Mouse (Mus musculus) intestine, embryonic 16.5 days (tissue): Measurements from ENCODE around the gene Dop1b. TPM values are rescaled to one million over a fixed set of nuclear protein-coding genes. Genes with fewer than 3 reads are reported as not detected.
A peak's percentile ranks its signal among the peaks of the same experiment; 100 is the strongest.

ENCODE experiments used
- ATAC-seq: fragments of 200-750 bp; cut with Nextera tagmentation; 2 replicates; pipeline ENCODE4 v1.8.0; 2017; ENCODE audit warnings: moderate TSS enrichment, moderate library complexity
- H3K27ac ChIP-seq: fragments of 300-500 bp; sonication (generic); 2 replicates; pipeline ENCODE4 v1.5.1; 2014; ENCODE audit warnings: mild to moderate bottlenecking, low read length
- H3K27me3 ChIP-seq: fragments of 300-500 bp; sonication (generic); replicated peaks from 2 replicates; pipeline ENCODE4 v1.6.1; 2014; ENCODE audit warnings: low read length, control low read depth, mixed read lengths; ENCODE audit not compliant: control insufficient read depth, insufficient read depth
- H3K36me3 ChIP-seq: fragments of 300-500 bp; sonication (generic); 2 replicates; pipeline ENCODE4 v1.6.1; 2014; ENCODE audit warnings: low read length, control low read depth; ENCODE audit not compliant: control insufficient read depth, insufficient read depth
- H3K4me1 ChIP-seq: fragments of 300-500 bp; sonication (generic); 2 replicates; pipeline ENCODE4 v1.6.1; 2014; ENCODE audit warnings: low read length, control low read depth, mixed read lengths; ENCODE audit not compliant: control insufficient read depth, insufficient read depth
- H3K4me2 ChIP-seq: fragments of 300-500 bp; sonication (generic); 2 replicates; pipeline ENCODE4 v1.6.1; 2014; ENCODE audit warnings: low read depth, low read length, control low read depth
- H3K4me3 ChIP-seq: fragments of 300-500 bp; sonication (generic); 2 replicates; pipeline ENCODE4 v1.5.1; 2014; ENCODE audit warnings: mild to moderate bottlenecking, low read length
- H3K9ac ChIP-seq: fragments of 300-500 bp; sonication (generic); 2 replicates; pipeline ENCODE4 v1.6.1; 2014; ENCODE audit warnings: low read depth, low read length
- H3K9me3 ChIP-seq: fragments of 300-500 bp; sonication (generic); 2 replicates; pipeline ENCODE4 v1.6.1; 2016; ENCODE audit warnings: low read length, control low read depth; ENCODE audit not compliant: control insufficient read depth
- WGBS: fragments of 180-500 bp; shearing (Covaris S2); extraction: QIAGEN DNeasy Blood & Tissue Kit; methylation state at CpG from one replicate; pipeline ENCODE4 v1.1.7; 2014; 5-methylcytosine and 5-hydroxymethylcytosine counted together
- polyA plus RNA-seq: library from polyadenylated mRNA; unstranded; fragments of >200 nt; fragmentation: Nextera tagmentation; extraction: Ambion mirVana; gene quantifications from 2 replicates; pipeline ENCODE4 v1.2.1, GENCODE M21; 2015

The Dop1b gene
- polyA plus RNA-seq, 1 experiment from 2014 or later: 14.4 TPM

DNA sequence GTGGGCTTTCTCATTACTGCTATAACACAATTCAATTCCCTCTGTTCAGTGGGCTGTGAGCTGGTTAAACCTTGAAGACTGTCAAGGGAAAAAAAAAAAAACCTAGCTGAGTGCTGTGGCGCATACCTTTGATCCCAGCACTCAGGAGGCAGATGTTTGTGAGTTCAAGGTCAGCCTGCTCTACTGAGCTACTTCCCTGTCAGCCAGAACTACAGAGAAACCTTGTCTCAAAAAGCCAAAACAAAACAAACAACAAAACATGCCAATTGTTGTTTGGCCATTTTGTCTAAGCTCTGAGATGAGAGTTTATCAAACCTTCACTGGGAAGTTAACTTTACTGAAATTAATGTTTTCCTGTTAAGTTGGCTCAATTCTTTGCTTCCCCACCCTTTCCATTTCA lies 2.5 kb upstream of the Dop1b start:
- no peaks in the 10 kb centered on the region for H3K9me3 ChIP-seq
- no peak overlapping the region for H3K27ac ChIP-seq
- no peak overlapping the region for H3K9ac ChIP-seq
- ATAC-seq: no peak
- no peaks in the 10 kb centered on the region for H3K36me3 ChIP-seq
- 74% methylated on average over 1 of the region's 1 CpGs for WGBS
- H3K4me2 ChIP-seq: no peak overlapping the region
- peaks cover 1% of the 10 kb centered on the region; the same call in 1 of the 2 replicates for H3K4me1 ChIP-seq
- no peak overlapping the region for H3K4me3 ChIP-seq
- H3K27me3 ChIP-seq: no peaks in the 10 kb centered on the region

DNA sequence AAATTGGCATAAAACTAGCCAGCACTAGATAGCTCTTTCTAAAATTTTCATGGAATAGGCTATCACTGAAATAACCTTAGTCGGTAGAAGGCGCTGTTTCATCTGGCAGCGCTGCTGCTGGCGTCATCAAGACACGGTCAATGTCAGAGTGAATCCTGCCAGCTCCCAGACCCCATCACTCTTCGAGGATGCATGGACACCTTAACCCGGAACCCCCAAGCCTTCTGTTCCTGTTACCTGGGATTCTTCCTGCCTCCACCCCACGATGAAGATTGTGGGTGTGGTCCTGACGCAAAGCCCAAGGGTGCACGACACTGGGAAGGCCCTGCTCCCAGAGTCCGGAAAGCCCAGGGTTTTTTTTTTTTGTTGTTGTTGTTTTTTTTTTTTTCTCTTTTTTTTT lies 780 bp upstream of the Dop1b start:
- Histone ChIP-seq H3K9ac (peak overlapping the region; percentile 53; the same call in 1 of the 2 replicates), H3K27ac (peak overlapping the region; percentile 73; the same call in 1 of the 2 replicates), H3K27me3 (no peaks in the 10 kb centered on the region), H3K4me2 (peak overlapping the region; percentile 63), H3K4me3 (peak overlapping the region; percentile 82), H3K36me3 (no peaks in the 10 kb centered on the region), H3K9me3 (no peaks in the 10 kb centered on the region), H3K4me1 (peaks cover 5% of the 10 kb centered on the region; the same call in 1 of the 2 replicates)
- under 1% methylated on average over 11 of the region's 11 CpGs for WGBS
- ATAC-seq: peak; percentile 44

DNA sequence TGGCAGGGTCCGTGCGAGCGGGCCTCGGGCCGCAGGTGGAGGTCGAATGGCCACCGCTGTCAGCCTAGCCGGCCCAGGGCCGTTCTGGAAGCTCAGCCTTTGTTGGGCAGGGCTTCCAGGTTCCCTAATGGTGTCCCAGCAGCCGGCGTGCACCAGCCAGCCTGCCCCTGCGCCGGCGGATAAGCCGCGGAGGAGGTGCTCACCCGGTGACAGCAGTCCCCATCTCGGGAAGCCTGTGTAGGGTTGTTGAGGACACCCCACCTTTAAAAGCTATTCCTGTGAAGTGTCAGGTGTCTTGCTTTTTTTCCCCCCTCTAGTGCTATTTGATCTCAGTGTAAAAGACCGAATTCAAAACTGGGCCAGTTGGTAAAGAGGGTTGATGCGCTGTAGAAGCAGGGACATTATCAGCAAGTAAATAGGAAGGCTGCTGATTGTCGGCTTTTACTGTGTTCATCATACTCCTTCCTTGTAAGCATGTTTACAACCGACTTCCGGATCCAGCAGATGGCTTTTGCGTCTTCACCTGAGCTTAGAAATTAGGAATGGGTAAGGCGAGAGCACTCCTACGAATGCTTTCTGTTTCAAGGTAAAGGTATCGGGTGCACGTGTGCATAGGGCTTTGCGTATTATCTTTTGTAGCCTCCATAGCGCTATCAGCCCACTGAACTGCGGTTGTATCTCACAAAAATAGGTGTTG lies 633 bp downstream of the Dop1b start:
- H3K27me3 ChIP-seq: no peaks in the 10 kb centered on the region
- H3K4me2 ChIP-seq: peak overlapping the region; percentile 97
- peak overlapping the region; percentile 88 for H3K9ac ChIP-seq
- H3K9me3 ChIP-seq: no peaks in the 10 kb centered on the region
- H3K36me3 ChIP-seq: no peaks in the 10 kb centered on the region
- 8% methylated on average over 31 of the region's 31 CpGs for WGBS
- H3K4me3 ChIP-seq: peak overlapping the region; percentile 82
- H3K4me1 ChIP-seq: peaks cover 7% of the 10 kb centered on the region
- H3K27ac ChIP-seq: peak overlapping the region; percentile 74
- peak; percentile 44 for ATAC-seq

DNA sequence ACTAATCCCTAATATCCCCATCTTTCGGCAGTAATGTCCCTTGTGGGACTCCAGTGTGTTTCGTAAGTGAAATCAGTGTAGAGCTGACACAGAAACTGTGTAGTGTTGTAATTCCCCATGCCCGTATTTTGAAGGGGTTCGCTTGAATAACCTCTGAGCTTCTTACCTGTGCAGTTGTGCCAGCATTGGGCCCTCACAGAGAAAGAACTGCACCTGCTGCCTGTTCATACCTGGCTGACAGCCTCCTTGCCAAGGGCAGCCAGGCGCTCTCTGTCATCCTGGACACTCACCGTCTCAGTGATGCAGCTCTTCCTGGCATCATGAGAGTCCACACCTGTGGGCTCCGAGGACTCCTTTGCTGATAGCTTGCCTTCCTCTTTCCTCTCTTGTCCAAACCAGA lies 1.3 kb downstream of the Dop1b start:
- WGBS: 72% methylated on average over 7 of the region's 7 CpGs
- H3K27ac ChIP-seq: no peak overlapping the region
- 0 out of 2 replicates have a peak overlapping the region, but pooled peaks have one; percentile 88 for H3K9ac ChIP-seq
- peak overlapping the region; percentile 97 for H3K4me2 ChIP-seq
- no peak for ATAC-seq
- peaks cover 10% of the 10 kb centered on the region for H3K4me1 ChIP-seq
- no peaks in the 10 kb centered on the region for H3K9me3 ChIP-seq
- no peaks in the 10 kb centered on the region for H3K27me3 ChIP-seq
- peak overlapping the region; percentile 82 for H3K4me3 ChIP-seq
- no peaks in the 10 kb centered on the region for H3K36me3 ChIP-seq

DNA sequence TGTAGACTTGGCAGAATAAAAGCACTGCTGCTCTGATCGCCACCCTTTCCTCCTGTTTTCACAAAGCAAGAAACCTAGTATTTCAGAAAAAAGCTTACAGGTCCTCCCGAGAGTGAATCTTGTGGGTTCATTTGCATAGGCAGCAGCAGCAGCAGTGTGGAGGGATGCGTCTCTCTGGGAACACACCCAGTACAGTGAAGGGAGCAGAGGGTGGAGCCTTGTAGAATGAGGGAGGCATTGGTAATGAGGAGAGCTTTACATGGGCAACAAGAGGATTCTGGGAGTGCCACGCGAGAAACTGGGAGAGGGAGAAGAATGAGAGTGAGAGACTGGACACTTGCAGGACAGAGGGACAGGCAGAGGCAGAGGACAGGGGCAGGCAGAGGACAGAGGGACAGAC lies 2.7 kb downstream of the Dop1b start:
- H3K36me3 ChIP-seq: no peaks in the 10 kb centered on the region
- no peaks in the 10 kb centered on the region for H3K9me3 ChIP-seq
- ATAC-seq: no peak
- no peak overlapping the region for H3K9ac ChIP-seq
- WGBS: 31% methylated on average over 5 of the region's 5 CpGs
- H3K4me2 ChIP-seq: no peak overlapping the region
- no peaks in the 10 kb centered on the region for H3K27me3 ChIP-seq
- H3K27ac ChIP-seq: no peak overlapping the region
- no peak overlapping the region for H3K4me3 ChIP-seq
- peaks cover 10% of the 10 kb centered on the region for H3K4me1 ChIP-seq

DNA sequence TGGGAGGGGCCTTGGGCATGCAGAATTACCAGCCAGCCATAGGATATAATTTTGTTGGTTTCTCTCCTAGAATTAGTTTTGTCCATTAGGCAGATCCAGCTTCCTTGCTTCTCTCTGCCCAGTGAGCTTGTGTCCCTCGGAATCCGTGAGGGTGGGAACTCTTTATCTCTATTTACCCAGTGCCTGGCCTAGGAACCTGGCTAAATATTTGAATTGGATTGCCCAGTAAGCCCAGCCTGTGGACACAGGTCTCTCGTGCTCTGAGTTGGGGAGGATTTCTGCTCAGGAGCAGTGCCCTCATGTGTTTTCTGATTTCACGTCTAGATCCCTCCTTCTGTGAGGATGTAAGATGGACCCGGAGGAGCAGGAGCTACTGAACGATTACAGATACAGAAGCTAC lies 4.1 kb downstream of the Dop1b start:
- H3K9ac ChIP-seq: no peak overlapping the region
- 66% methylated on average over 6 of the region's 6 CpGs for WGBS
- H3K4me2 ChIP-seq: no peak overlapping the region
- ATAC-seq: no peak
- no peaks in the 10 kb centered on the region for H3K9me3 ChIP-seq
- H3K27ac ChIP-seq: no peak overlapping the region
- H3K4me1 ChIP-seq: peaks cover 10% of the 10 kb centered on the region
- no peak overlapping the region for H3K4me3 ChIP-seq
- no peaks in the 10 kb centered on the region for H3K27me3 ChIP-seq
- no peaks in the 10 kb centered on the region for H3K36me3 ChIP-seq

DNA sequence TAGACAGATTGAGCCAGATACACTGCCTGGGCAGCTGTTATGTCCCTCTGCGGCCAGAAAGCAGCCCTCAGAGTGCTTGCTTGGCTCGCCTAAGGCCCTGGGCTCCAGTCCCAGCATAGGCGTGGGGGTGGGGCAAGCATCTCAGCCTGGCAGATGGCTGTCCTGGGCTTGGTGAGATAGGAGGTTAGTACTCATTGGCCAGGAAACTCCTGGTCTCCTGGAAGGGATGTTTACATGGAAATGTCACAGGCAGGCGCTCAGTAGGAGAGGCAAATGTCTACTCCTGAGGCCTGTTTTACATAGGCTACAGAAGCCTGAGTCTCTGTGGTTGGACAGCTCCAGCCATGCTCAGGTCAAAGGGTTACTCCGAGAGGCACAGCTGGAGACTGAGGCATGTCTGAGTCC lies 5.6 kb downstream of the Dop1b start:
- ATAC-seq: peak; percentile 63
- Histone ChIP-seq H3K9me3 (no peaks in the 10 kb centered on the region), H3K4me3 (no peak overlapping the region), H3K4me1 (peaks cover 10% of the 10 kb centered on the region), H3K27me3 (no peaks in the 10 kb centered on the region), H3K27ac (peak overlapping the region; percentile 33; the same call in 1 of the 2 replicates), H3K36me3 (no peaks in the 10 kb centered on the region), H3K9ac (no peak overlapping the region), H3K4me2 (no peak overlapping the region)
- WGBS: 30% methylated on average over 5 of the region's 5 CpGs

DNA sequence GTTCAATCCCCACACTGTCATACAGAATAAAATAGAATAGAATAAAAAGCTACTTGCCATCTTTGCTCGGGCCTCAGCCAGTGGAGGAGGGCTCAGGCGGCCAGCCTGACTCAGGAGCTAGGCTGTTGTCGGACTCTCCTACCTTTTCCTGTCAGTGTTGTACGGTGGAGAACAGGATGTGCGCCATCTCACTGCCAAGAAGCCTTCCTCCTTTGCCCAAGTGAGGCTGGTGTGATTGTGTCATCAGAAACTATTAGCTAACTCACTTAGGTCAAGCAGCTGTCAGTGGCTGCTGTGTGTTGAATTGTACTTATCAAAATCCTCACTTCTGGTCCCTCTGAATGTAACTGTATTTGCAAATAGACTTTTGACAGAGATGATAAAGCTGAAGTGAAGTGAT lies 10.1 kb downstream of the Dop1b start:
- WGBS: 87% methylated on average over 5 of the region's 5 CpGs
- no peak for ATAC-seq

DNA sequence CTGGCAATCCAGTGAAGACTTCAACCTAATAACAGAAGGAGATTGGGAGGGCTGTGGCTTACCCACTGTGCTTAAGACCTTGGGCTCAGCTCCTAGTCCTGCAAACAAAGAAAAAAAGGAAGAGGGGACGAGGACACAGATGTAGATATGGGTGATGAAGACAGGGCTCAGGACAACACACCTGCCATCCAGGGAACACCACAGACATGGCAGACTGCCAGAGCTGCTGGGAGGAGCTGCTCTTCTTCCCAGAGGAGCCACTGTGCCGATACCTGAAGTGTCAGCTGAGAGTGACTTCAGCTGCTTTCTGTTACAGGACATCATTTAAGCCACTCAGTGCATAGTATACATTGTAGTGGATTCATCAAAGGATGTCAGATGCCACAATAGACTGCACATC lies 10.8 kb downstream of the Dop1b start:
- no peak overlapping the region for H3K9ac ChIP-seq
- no peaks in the 10 kb centered on the region for H3K9me3 ChIP-seq
- no peak overlapping the region for H3K4me3 ChIP-seq
- no peak for ATAC-seq
- H3K4me1 ChIP-seq: peaks cover 3% of the 10 kb centered on the region
- WGBS: 65% methylated on average over 2 of the region's 2 CpGs
- H3K36me3 ChIP-seq: no peaks in the 10 kb centered on the region
- H3K27ac ChIP-seq: no peak overlapping the region
- no peak overlapping the region for H3K4me2 ChIP-seq
- H3K27me3 ChIP-seq: no peaks in the 10 kb centered on the region

More for the DNA sequence above, 10.1 kb downstream of the Dop1b start:
- H3K4me2 ChIP-seq: no peak overlapping the region
- H3K9ac ChIP-seq: no peak overlapping the region; the same call in 1 of the 2 replicates
- no peaks in the 10 kb centered on the region for H3K9me3 ChIP-seq
- peaks cover 7% of the 10 kb centered on the region for H3K4me1 ChIP-seq
- no peak overlapping the region for H3K4me3 ChIP-seq
- H3K36me3 ChIP-seq: no peaks in the 10 kb centered on the region
- H3K27ac ChIP-seq: no peak overlapping the region
- no peaks in the 10 kb centered on the region for H3K27me3 ChIP-seq
